Mouse (Mus musculus): ENCODE measurements around the gene Pigu. TPM values are rescaled to one million over a fixed set of nuclear protein-coding genes. Genes with fewer than 3 reads are reported as not detected.

Pigu gene
- total RNA-seq, 2 experiments from 2014 or later = 36.1 to 38.3 TPM

DNA sequence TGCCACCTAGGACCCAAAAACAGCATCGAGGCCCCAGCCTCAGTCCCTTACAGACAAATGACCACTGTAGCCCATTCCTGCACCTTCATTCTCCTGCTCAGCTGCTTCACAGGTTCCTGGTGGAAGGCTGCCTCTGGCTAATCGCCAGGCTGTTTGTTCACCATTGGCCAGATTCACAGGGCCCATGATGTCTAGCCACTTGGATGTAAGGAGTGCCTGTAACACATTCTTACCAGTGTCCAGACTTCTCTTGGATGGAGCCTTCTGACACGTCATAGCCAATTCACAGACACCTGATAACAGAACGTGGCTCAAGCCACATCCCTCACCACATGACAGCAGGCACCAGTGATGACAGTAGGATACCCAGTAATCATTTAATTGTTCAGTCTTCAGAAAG, 111.0 kb downstream of the Pigu start:
- DNase-seq = peak; percentile 11 to 41

DNA sequence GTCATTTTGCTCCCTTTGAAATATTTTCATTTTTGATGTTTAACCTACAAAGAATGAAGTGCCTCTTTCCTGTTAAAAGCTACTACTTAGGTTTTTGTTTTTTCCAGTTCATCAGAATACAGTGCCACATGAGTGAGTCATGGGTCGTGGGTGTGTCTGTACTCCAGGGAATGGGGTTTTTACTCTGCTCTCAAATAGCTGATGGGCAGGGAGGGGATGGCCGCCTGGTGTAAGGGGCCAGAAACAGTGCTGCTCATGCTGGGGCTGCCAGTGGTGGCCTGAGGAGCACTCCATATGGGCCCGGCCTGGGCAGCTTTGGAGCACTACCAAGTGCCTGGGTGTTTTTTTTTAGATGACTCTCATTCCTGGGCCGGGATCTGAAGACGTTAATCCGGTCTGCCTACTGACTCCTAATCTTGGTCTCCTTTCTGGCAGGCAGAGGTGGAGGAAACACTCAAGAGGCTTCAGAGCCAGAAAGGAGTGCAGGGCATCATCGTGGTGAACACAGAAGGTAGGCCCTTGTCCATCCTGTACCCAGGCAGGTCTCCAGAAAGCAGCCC, 114.9 kb downstream of the Pigu start:
- DNase-seq = peak; percentile 36 to 41
- intact Hi-C loops (cut with DNase I) = no loop called here

More for the DNA sequence above, 111.0 kb downstream of the Pigu start:
- intact Hi-C loops (cut with DNase I) = no loop called here

DNA sequence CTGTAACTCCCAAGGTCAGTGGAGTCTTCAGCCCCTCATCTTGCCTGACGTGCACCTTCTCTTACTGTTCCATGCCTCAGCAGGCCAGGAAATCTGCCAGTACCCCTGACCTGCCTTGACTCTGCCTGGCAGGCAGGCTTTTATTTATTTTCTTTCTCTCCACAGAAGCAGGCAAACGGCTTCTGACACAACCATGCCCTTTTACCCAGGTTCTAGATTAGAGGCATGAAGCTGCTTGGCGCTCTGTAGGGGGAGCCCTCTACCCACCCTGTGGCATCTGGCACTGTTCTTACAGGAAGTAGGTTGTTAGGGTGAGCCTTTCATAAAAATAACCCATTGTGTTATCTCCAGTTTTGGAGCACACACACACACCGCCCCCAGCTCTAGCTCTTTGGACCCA, 116.3 kb downstream of the Pigu start:
- peak; percentile 45 to 53 for DNase-seq
- intact Hi-C loops (cut with DNase I) = no loop called here

DNA sequence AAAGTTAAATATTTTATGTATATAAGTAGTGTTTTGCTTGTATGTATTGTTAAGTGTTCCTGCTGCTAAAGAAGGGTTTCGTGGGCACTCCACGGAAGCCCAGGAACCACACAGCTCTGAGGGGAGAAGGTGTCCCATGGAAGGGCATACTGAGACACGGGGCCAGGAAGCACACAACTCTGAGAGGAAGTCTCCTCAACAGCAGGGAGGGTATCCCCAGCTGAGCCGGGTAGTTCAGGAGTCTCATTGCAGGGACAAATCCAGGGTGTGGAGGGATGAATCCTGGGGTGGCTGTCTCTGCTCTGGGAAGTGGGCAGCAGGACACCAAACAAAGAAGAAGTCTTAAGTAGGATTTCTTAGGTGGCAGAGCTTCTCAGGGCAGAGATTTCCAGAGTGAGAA, 120.0 kb downstream of the Pigu start:
- intact Hi-C loops (cut with DNase I) = no loop called here
- peak in 1 of 2 experiments; percentile 20 for DNase-seq

DNA sequence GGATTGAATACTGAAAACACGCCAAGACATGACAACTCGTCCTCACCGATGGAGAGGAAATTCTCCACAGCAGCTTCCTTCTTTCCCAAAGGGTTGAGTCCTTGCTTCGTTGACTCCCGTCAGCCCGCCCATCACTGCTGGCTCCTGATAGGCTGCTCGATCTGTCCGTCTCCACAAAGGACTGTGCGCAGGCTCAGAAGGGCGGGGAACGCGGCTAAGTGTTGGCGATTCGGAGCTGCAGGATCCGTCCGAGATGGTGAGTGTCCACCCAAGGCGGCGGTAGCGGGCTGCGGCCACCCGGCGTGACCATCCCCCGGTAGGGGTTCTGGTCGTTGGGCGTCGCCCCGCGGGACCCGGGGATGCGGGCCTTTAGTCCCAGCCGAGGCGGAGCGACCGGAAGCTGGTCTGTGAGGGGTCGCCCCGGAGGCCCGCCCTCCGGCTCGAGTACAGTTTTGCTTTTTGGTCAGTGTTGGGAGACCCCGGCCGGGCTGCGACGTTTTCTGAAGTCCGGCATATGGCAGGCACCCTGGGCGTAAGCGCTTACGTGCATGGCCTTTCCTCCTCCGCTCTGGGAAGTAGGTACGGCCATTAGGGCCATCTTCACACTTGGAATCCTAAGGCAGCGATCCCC, 120.8 kb downstream of the Pigu start, which contains the start of gene Dynlrb1:
Gene Dynlrb1, plus strand, starts transcription at position 172 of the 631 bp plus-strand sequence.
- peak; percentile 100 for DNase-seq
- intact Hi-C loops (cut with DNase I) = no loop called here

DNA sequence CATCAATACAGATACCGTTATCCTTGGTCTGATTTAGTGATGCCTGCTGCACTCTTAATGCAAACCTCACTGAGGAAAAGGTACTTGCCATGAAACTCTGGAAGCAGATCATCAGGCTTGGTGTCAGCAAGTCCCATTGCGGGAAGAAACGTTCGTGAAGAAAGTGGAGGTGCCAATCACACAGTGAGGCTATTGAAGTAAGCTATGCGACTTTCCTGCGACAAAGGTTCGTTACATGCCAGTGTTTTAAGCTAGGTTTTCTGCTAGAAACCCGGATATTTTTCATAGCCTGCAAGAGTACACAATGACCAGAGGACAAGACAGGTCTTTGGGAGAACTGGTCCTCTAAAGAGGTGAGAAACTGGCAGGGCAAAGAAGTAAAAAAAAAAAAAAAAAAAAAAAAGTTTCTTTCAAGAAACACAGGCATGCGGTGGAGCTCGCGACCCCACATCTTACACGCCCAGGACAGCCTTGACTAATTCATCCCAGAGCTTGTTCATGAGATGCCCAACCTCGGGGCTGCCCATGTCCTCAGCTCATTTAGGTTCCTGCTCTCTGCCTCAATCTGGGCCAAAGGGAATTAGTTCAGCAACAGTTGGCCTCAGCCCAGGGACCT, 121.4 kb downstream of the Pigu start:
- DNase-seq = no peak
- intact Hi-C loops (cut with DNase I) = loop anchor here (2.0 kb wide), 1 partner anchor 149 kb away; no protein-coding TSS in a partner anchor

Small RNA genes lying within 50 kb of the gene (microRNA-seq; reads per million reads assigned to microRNA genes)
- gene Mir695 = 0 reads per million in 2 experiments

Other genes with a start within 250 kb of the Pigu start
- 10 to 100 TPM; 35.4 to 39.4 TPM for gene Itch, start 223.9 kb downstream of the Pigu start, total RNA-seq (2021)
- 100 to 1,000 TPM; 201 to 224 TPM for gene Dynlrb1, start 120.9 kb downstream of the Pigu start, total RNA-seq (2021)
- 100 to 1,000 TPM; 594 to 650 TPM for gene Map1lc3a, start 81.1 kb downstream of the Pigu start, total RNA-seq (2021)
- 100 to 1,000 TPM; 574 to 575 TPM for gene Trp53inp2, start 23.6 kb upstream of the Pigu start, total RNA-seq (2021)
- gene Ncoa6, start 116.5 kb upstream of the Pigu start, total RNA-seq (2021) = 10 to 100 TPM; 40.5 to 40.7 TPM
- 10 to 100 TPM; 26.8 to 27.8 TPM for gene Acss2, start 160.5 kb upstream of the Pigu start, total RNA-seq (2021)
- 1 to 10 TPM in 1 of 2 experiments, under 1 TPM in 1; 0.98 to 1.8 TPM for gene Ggt7, start 160.8 kb upstream of the Pigu start, total RNA-seq (2021)
- 10 to 100 TPM; 14.1 to 17.7 TPM for gene Gss, start 235.4 kb upstream of the Pigu start, total RNA-seq (2021)